Mouse (Mus musculus) testis, adult 2 months (tissue): ENCODE measurements around the gene Hspg2. TPM values are rescaled to one million over a fixed set of nuclear protein-coding genes. Genes with fewer than 3 reads are reported as not detected.

Experiments used
- H3K27ac ChIP-seq: fragments of 200-500 bp; 2 replicates; pipeline ENCODE4 v1.5.1; 2012; ENCODE audit warnings: low read depth, low read length; ENCODE audit not compliant: control insufficient read depth, insufficient read depth
- H3K27me3 ChIP-seq: fragments of 200-500 bp; 2 replicates; pipeline ENCODE4 v1.6.1; 2012; ENCODE audit warnings: mild to moderate bottlenecking, low read length, moderate library complexity; ENCODE audit not compliant: control insufficient read depth, insufficient read depth
- H3K36me3 ChIP-seq: fragments of 200-500 bp; 2 replicates; pipeline ENCODE4 v1.6.1; 2012; ENCODE audit warnings: mild to moderate bottlenecking, low read length; ENCODE audit not compliant: control insufficient read depth, insufficient read depth
- H3K4me1 ChIP-seq: fragments of 200-500 bp; 2 replicates; pipeline ENCODE4 v1.6.1; 2012; ENCODE audit warnings: low read length; ENCODE audit not compliant: control insufficient read depth, insufficient read depth
- H3K4me3 ChIP-seq: fragments of 200-500 bp; 2 replicates; pipeline ENCODE4 v1.5.1; 2012; ENCODE audit warnings: low read depth, mild to moderate bottlenecking, low read length, moderate library complexity, mixed read lengths; ENCODE audit not compliant: control insufficient read depth
- CTCF ChIP-seq: fragments of 200-500 bp; IDR thresholded peaks from 2 replicates; pipeline ENCODE4 v1.5.1; 2012; ENCODE audit warnings: low read depth, mild to moderate bottlenecking, inconsistent platforms, low read length, moderate library complexity; ENCODE audit not compliant: control insufficient read depth, insufficient read depth, insufficient replicate concordance
- POLR2A ChIP-seq: fragments of 200-500 bp; IDR thresholded peaks from 2 replicates; pipeline ENCODE4 v1.6.1; 2012; ENCODE audit warnings: low read depth, mild to moderate bottlenecking, inconsistent platforms, low read length, moderate library complexity; ENCODE audit not compliant: control insufficient read depth
- polyA plus RNA-seq: library from polyadenylated mRNA; depleted of rRNA; stranded (reverse); fragments of >200 nt; gene quantifications from 2 replicates; pipeline ENCODE4 v1.2.3, GENCODE M21; 2012

Gene Hspg2
- polyA plus RNA-seq, 1 experiment, result 7.4 TPM

DNA sequence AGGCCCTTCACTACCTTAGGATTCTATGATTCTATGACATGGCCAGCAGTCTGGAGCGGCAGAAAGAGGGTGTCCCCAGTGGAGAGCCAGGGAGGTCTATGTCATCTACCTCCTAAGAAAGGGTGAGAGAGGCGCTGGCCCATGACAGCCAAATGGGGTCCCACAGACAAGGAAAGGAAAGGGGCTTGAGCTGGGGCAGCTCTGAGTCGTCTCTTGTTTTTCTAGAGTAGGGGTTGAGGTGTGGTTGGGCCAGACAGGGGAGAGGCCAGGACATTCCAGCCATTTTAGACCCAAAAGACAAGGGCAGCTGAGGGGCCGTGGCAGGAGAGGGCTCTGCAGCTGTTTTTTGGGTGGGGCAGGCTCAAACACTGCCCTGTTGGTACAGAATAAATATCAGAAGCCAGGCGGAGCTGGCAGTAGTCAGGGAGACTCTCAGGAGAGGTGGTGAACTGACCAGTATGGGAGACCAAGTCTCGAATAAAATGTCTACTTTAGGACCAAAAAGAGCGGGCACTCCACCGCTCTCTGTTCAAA is 15.3 kb upstream of the Hspg2 start, which contains the start of gene 1700013G24Rik:
Gene 1700013G24Rik (plus strand): TSS at position 51 of the 534 bp plus-strand sequence.
- TF ChIP-seq CTCF (no peak), POLR2A (peak; percentile 49; the same call in 1 of the 2 replicates)
- H3K36me3 ChIP-seq, result no peaks in the 10 kb centered on the region
- H3K27ac ChIP-seq, result peak within 1 kb of the TSS; percentile 50
- peaks cover under 1% of the 10 kb centered on the region; the same call in 1 of the 2 replicates for H3K4me1 ChIP-seq
- H3K27me3 ChIP-seq, result no peaks in the 10 kb centered on the region
- H3K4me3 ChIP-seq, result peak within 1 kb of the TSS; percentile 84

DNA sequence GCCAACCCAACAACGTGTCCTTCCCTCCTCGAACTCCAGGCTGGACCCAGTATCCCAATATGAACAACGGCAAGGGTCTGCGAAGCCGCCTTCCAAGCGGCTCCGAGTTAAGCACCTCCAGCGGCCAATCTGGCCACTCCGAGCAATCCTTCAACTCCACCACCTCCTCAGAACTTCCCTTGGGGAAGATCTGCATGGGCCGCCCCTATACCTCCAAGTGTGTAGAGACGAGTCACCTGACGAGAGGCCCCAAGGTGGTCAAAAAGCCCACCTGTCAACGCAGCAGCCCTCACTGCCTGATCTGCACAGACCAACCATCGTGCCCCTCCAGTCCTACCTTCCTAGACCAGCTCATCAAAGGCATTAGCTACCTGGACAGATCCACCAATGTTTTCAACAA is 14.0 kb upstream of the Hspg2 start:
- peak overlapping the region; percentile 84 for H3K4me3 ChIP-seq
- no peaks in the 10 kb centered on the region for H3K36me3 ChIP-seq
- no peak for TF ChIP-seq CTCF
- TF ChIP-seq POLR2A, result no peak
- no peak overlapping the region for H3K27ac ChIP-seq
- H3K4me1 ChIP-seq, result no peaks in the 10 kb centered on the region; the same call in 1 of the 2 replicates
- no peaks in the 10 kb centered on the region for H3K27me3 ChIP-seq

DNA sequence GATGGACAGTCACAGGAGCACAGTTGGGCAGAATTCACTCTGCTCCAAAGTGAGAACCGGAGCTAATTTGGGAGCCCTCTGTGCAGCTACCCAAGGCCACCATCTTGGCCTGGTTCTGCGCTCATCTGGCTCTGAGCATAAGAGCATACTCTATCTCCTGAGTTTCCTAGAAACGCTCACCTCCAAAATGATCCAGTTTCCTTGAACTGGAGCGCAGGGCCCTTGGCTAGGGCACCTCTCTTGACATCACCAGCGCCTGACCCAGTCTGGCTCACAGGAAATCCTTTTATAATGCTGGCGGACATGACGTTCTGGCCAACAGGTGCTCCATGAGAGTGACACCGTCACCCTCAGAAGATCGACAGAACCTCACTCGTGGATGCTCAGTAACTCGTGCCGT is 12.0 kb upstream of the Hspg2 start:
- Histone ChIP-seq H3K4me1 (no peaks in the 10 kb centered on the region; the same call in 1 of the 2 replicates), H3K27ac (0 out of 2 replicates have a peak overlapping the region, but pooled peaks have one; percentile 16), H3K36me3 (no peaks in the 10 kb centered on the region), H3K4me3 (peak overlapping the region; percentile 84), H3K27me3 (no peaks in the 10 kb centered on the region)
- no peak for TF ChIP-seq POLR2A
- no peak for TF ChIP-seq CTCF

DNA sequence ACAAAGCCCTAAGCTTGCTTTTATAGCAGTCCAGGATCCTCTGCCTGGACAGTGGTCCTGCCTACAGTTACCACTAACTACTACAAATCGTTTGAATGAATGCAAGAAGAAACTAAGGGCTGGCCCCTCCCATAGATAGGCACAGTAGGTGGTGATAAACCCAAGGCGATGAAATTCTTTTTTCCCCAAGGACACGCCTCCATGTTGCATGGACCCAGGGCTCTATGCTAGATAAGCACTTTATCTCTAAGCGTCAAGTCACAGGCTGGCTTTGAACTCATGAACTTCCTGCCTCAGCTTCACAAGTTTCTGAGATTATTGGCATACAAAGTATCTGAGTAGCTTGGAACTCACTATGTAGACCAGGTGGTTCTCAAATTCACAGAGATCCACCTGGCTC is 11.3 kb upstream of the Hspg2 start:
- Histone ChIP-seq H3K4me1 (no peaks in the 10 kb centered on the region; the same call in 1 of the 2 replicates), H3K4me3 (peak overlapping the region; percentile 33), H3K27me3 (no peaks in the 10 kb centered on the region), H3K27ac (no peak overlapping the region), H3K36me3 (no peaks in the 10 kb centered on the region)
- TF ChIP-seq POLR2A (no peak), CTCF (no peak)

DNA sequence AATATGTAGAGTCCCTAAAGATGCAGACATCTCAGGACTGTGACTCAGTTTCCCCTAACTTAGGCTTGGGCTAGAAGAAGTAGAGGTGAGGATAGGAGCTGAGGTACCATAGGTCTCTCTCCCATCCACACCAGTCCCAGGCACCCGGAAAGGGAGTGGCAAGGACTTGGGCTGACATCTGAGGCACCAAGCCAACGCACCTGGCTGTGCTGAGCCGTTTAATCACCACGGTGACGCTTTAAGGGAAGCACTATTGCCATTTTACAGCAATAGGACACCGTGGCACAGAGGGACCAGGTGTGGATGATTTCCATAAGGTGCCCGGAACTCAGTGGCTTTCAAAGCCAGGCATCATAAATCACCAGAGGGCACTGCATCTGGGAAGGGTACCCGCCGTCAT is 10.3 kb upstream of the Hspg2 start:
- no peaks in the 10 kb centered on the region for H3K36me3 ChIP-seq
- H3K4me1 ChIP-seq, result no peaks in the 10 kb centered on the region; the same call in 1 of the 2 replicates
- H3K27ac ChIP-seq, result no peak overlapping the region
- no peaks in the 10 kb centered on the region for H3K27me3 ChIP-seq
- TF ChIP-seq POLR2A, result no peak
- no peak for TF ChIP-seq CTCF
- no peak overlapping the region for H3K4me3 ChIP-seq

DNA sequence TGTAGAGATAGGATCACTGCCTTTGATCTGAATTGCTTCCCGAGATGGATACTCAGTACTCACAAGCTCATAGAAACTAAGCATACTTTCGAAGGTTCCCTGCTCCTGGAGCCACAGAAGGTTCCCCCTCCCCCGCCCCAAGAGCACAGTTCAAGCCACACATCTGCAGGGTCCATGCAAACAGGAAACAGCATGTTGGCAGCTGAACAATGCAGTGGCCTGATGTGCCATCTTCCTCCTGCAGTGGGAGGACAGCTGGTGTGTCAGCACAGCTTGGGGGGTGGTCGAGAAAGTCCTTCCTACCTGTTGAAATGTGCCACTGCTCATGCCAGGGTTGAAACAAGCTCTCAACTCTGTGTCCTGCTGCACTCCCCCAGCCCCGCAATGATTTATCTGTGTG is 9.7 kb upstream of the Hspg2 start:
- no peaks in the 10 kb centered on the region; the same call in 1 of the 2 replicates for H3K4me1 ChIP-seq

DNA sequence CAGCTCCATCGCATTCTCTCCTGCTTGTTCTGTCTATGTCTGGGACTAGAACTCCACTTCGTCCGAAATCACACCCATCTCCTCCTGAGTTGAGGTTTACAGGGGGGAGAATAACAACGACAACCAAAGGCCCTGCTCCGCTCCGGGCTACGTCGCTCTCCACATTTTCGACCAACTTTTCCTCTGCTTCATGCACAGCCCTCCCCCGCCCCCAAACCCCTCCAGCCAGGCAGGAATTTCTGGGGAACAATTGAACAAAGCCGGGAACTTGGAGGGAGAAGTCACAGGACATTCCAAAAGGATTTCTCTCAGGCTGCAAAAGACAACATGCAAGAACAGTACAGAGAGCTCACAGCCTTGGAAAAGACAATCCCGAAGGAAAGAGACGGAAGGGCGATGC is 7.9 kb upstream of the Hspg2 start:
- Histone ChIP-seq H3K4me1 (peaks cover 2% of the 10 kb centered on the region; the same call in 1 of the 2 replicates), H3K4me3 (no peak overlapping the region), H3K27ac (no peak overlapping the region), H3K27me3 (no peaks in the 10 kb centered on the region), H3K36me3 (no peaks in the 10 kb centered on the region)
- TF ChIP-seq CTCF (no peak), POLR2A (no peak)

More for the DNA sequence above, 9.7 kb upstream of the Hspg2 start:
- Histone ChIP-seq H3K36me3 (no peaks in the 10 kb centered on the region), H3K27me3 (no peaks in the 10 kb centered on the region), H3K27ac (no peak overlapping the region), H3K4me3 (no peak overlapping the region)
- TF ChIP-seq CTCF (no peak), POLR2A (no peak)
